Mouse (Mus musculus) Patski (cell line): ENCODE measurements around the gene Rpl10-ps3. TPM values are rescaled to one million over a fixed set of nuclear protein-coding genes. Genes with fewer than 3 reads are reported as not detected.

Experiments
- ATAC-seq: fragments of 100-300 bp; one replicate; pipeline ENCODE4 v1.8.0; 2021
- CTCF ChIA-PET: fragments of 350-600 bp; sonication (Branson Sonifier 250); formaldehyde crosslinking; loops from one replicate; lab custom pipeline; 2022; ENCODE audit warnings: inconsistent platforms; lab: Charles Lee
- POLR2A ChIA-PET: fragments of 350-600 bp; sonication (Branson Sonifier 250); formaldehyde crosslinking; loops from one replicate; lab custom pipeline; 2022; ENCODE audit warnings: antibody characterized with exemption, inconsistent platforms; lab: Charles Lee
- DNase-seq: peaks from one replicate; pipeline ENCODE4 v3.0.0-alpha.2; 2011; ENCODE audit warnings: low read depth, low spot score
- H3K27me3 ChIP-seq: fragments of 371-371 bp; one replicate; pipeline ENCODE4 v1.5.1; 2021
- CTCF ChIP-seq: fragments of 100-300 bp; IDR thresholded peaks from one replicate; pipeline ENCODE4 v1.5.1; 2021
- in situ Hi-C: fragments of 300-500 bp; cut with MboI; formaldehyde crosslinking; loops from 3 replicates; pipeline ENCODE4 v1.11.1; 2018; ENCODE audit warnings: low pct_unique_long_range_greater_than_20kb, mixed read lengths
- polyA plus RNA-seq: library from polyadenylated mRNA; unstranded; gene quantifications from one replicate; pipeline ENCODE4 v1.2.3, GENCODE M21; 2021

Rpl10-ps3 gene
- 157 TPM for polyA plus RNA-seq

DNA sequence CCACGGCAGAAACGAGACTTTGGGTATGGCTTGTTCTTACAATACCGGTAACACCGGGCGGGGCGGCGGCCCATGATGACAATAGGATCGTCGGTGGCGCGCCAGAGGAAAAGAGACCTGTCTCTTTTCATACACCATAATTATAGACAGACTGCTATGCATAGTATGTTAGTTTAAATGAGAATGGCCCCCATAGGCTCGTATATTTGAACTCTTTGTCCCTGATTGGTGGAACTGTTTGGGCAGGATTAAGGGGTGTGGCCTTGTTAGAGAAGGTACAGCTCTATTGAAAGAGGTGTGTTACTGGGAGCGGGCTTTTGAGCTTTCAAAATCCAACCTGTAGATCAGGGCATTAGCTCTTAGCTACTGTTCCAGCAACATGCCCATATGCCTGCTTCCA lies at the start of gene Rpl10-ps3:
Gene Rpl10-ps3, minus strand, starts transcription at position 101 of the 400 bp plus-strand sequence.
- TF ChIP-seq CTCF: no peak
- CTCF ChIA-PET: interaction anchor here (1.1 kb wide), 1 partner anchor 12 kb away, joined by 3 read pairs; no protein-coding TSS in a partner anchor
- peaks cover 31% of the 10 kb centered on the region for H3K27me3 ChIP-seq
- POLR2A ChIA-PET: no interaction called here
- DNase-seq (no peak), ATAC-seq (no peak)
- in situ Hi-C loops: no loop called here

DNA sequence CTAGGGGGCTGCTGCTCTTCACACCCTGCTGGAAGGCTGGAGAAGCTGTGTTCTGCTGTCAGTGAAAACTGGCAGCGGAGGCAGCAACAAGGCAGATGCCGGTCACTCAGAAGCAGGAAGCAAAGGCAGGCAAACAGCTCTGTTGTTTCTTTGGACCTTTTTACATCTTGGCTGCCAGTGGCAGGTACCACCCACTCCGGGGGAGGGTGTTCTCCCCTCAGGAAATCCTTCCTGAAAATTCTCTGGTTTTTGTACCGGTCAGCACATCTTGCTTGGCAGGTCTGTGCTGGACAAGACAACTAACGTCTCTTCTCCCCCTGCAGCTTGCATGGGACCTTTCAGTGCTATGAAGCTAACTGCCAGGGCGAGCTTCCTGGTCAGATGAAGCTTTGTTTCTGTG lies 30.8 kb upstream of the Rpl10-ps3 start:
- no peak for TF ChIP-seq CTCF
- POLR2A ChIA-PET: no interaction called here
- ATAC-seq (no peak), DNase-seq (no peak)
- peaks cover 21% of the 10 kb centered on the region for H3K27me3 ChIP-seq
- in situ Hi-C loops: no loop called here
- CTCF ChIA-PET: no interaction called here

DNA sequence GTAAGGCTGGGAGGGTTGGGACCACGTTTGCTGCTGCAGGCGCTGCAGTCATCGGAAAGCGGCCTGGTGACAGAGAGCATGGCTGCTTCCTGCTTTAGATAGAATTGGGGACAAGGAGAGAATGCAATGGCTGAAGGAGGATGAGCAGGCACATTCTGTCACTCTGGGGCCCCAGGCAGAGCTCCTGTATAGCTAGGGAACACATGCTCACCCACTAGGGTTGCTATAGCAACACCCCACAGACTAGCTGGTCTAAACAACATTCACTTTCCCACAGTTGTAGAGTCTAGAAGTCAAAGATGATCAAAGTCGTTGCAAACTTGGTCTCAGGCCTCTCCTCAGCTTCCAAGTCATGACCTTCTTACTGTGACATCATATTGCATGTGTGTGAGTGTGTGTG lies 29.9 kb upstream of the Rpl10-ps3 start:
- in situ Hi-C loops: no loop called here
- TF ChIP-seq CTCF: no peak
- ChIA-PET CTCF (no interaction called here), POLR2A (no interaction called here)
- ATAC-seq (no peak), DNase-seq (no peak)
- H3K27me3 ChIP-seq: peaks cover 21% of the 10 kb centered on the region

DNA sequence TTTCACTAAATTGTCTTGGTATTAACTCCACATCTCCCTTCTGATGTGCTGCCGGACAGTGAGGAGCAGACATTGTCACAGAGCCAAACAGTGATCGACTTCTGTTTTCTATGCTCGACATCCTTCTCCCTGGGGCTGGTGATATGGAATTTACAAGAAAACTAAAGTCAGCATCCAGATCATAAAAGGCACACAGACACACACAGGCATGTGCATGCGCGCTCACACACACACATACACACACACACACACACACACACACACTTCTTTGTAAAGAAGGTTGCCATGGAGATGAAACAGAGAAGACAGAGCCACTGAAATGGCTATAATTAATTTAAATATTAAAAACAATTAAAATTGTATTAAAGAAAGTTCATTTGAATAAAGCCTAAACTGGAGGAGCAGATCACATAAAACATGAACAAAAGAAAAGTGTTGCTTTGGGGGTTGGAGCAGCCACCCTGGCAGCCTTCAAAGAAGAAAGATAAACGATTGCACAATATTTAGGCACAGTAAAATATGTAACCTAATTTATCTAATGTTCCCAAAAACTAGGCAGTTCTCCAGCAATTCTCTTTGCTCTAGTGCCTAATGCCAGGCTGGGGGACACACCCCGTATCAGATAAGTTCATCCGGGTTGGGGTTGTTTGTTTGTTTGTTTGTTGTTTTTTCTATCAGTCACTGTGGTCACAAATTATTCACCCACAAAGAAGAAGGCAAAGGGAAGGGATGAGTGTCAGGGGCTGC lies 24.0 kb upstream of the Rpl10-ps3 start:
- H3K27me3 ChIP-seq: peaks cover 6% of the 10 kb centered on the region
- in situ Hi-C loops: no loop called here
- ChIA-PET CTCF (interaction anchor here (1.0 kb wide), 1 partner anchor 9 kb away, joined by 3 read pairs; no protein-coding TSS in a partner anchor), POLR2A (no interaction called here)
- DNase-seq: no peak
- TF ChIP-seq CTCF: no peak
- no peak for ATAC-seq

DNA sequence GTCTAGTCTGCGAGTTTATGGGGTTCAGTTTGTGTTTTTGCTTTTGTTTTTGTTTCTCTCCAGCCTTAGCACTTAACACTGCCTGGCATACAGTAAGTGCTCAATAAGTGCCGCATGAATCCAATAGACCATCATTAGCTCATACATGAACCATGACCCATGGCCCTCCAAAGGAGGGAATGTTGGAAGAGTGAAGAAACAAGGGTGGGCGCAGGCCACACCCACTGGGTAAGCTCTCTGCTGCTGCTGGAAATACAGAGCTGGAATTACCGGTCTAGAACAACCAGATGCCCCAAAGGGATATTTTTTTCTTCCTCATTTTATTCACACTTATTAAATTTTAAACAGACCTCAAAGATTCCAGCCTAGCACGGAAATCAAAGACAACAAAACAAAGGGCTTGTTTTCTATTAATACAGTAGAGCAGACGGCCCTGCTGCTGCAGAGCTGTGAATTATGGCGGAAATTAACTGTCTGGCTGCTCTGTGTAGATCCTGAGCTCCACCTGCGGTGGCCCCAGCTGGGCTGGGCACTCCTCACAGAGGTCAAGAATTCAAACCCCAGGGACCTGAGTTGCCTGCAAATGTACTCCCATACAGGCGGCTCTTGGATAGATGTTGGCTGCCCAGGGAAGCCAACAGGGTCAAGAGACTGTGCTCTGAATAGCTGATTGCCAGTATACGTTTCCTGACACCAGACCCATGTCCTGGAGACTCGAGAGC lies 20.5 kb upstream of the Rpl10-ps3 start:
- H3K27me3 ChIP-seq: no peaks in the 10 kb centered on the region
- no peak for TF ChIP-seq CTCF
- CTCF ChIA-PET: interaction anchor here (0.9 to 1.0 kb wide), 2 partner anchors 30 to 32 kb away, joined by 3 to 4 read pairs; no protein-coding TSS in a partner anchor
- ATAC-seq (no peak), DNase-seq (no peak)
- in situ Hi-C loops: no loop called here
- POLR2A ChIA-PET: no interaction called here

DNA sequence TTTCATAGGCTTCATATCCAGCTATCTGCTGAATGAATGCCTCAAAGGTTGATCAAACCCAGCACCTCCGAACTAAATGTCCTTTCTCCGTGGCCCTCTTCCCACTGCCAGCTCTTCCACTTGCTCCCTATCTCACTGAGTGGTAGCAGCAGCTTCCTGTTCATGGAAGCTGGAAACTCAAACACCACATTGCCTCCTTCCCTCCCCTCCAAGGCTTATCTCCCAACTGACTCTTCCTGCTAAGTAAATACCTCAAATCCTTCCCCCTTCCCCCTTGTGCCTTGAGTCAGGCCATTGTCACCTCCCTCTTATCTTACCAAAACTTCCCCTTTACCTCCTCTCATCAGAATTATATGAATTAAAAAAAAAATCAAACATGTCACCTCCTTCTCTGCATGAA lies 19.2 kb upstream of the Rpl10-ps3 start:
- ChIA-PET CTCF (interaction anchor here (1.0 kb wide), 1 partner anchor 28 kb away, joined by 3 read pairs; no protein-coding TSS in a partner anchor), POLR2A (no interaction called here)
- ATAC-seq (no peak), DNase-seq (no peak)
- no peaks in the 10 kb centered on the region for H3K27me3 ChIP-seq
- in situ Hi-C loops: no loop called here
- TF ChIP-seq CTCF: no peak

DNA sequence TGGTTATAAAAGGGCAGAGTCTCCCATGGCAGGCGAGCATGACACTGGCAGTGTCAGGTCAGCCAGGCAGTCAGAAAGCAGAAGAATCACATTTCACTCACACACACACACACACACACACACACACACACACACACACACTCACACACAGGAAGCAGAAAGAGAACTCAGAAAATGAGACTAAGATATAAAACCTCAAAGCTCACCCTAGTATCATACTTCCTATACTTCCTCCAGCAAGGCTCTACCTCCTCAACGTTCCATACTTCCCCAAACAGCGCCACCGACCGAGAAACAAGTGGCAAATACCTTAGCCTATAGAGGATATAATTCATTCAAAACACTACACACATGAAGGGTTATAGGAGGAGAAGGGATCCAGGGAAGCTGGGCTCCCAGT lies 18.5 kb upstream of the Rpl10-ps3 start:
- TF ChIP-seq CTCF: no peak
- H3K27me3 ChIP-seq: no peaks in the 10 kb centered on the region
- POLR2A ChIA-PET: interaction anchor here (0.7 kb wide), 1 partner anchor 134 kb away, joined by 4 read pairs; no protein-coding TSS in a partner anchor
- in situ Hi-C loops: no loop called here
- DNase-seq (no peak), ATAC-seq (no peak)
- CTCF ChIA-PET: no interaction called here

DNA sequence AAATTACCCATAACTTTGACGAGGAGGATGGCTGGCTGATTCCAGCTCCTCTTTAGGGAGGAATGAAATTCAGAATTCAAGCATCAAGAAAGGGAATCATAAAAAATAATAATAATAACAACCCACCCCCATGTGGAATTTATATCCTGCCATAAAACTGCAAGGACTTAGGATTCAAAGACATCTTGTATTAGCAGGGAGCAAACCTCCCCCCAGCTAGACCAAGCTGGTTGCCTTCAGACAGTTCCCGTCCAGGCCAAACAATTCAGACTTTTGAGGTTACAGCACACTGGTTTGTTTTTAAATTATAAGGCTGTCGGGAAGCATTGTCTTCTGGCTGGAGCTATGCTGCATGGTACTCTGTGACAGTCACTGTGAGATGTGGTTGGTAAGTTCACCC lies 17.8 kb upstream of the Rpl10-ps3 start:
- H3K27me3 ChIP-seq: peaks cover under 1% of the 10 kb centered on the region
- DNase-seq (no peak), ATAC-seq (no peak)
- TF ChIP-seq CTCF: no peak
- ChIA-PET CTCF (no interaction called here), POLR2A (interaction anchor here (0.7 kb wide), 1 partner anchor 135 kb away, joined by 4 read pairs; no protein-coding TSS in a partner anchor)
- in situ Hi-C loops: no loop called here

DNA sequence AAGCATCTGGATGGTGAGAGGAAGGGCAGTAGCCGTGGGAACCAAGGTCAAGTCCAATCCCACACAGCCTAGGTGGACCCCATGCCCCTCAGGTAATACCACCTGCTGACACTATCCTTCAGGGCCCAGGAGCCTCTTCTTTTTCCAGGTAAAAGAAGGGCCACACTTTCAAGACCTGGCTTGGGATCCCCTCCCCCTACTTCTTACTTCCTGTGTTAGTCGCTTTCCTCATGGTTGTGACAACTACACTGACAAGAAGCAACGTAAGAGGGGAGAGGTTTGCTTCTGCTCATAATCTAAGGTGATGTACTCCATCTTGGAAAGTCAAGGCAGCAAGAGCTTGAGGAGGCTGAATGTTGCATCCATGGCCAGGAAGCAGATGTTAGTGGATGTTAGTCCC lies 15.6 kb upstream of the Rpl10-ps3 start:
- POLR2A ChIA-PET: no interaction called here
- CTCF ChIA-PET: interaction anchor here (1.2 kb wide), 1 partner anchor 11 kb away, joined by 3 read pairs; no protein-coding TSS in a partner anchor
- no peak for TF ChIP-seq CTCF
- in situ Hi-C loops: no loop called here
- peaks cover 17% of the 10 kb centered on the region for H3K27me3 ChIP-seq
- ATAC-seq: no peak
- DNase-seq: no peak

DNA sequence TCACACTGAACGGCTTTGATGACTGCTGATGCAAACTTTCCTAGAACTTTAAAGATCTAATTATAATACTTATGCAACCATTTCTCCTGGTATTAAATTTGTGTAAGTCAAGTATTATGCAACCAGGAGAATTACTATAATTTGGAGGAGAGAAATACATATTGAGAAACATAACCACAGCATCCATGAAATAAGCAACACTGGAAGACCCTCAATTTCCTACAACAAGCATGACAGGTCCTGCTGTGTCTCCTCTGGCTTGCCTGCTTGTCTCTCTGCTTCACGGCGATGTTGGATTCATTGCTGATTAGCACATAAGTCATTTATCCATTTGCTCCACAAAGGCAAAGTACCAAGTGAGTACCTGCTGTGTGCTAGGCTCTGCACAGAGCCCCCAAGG lies 12.6 kb upstream of the Rpl10-ps3 start:
- no peak for TF ChIP-seq CTCF
- ATAC-seq: no peak
- in situ Hi-C loops: no loop called here
- CTCF ChIA-PET: no interaction called here
- no peak for DNase-seq
- POLR2A ChIA-PET: no interaction called here
- H3K27me3 ChIP-seq: peaks cover 29% of the 10 kb centered on the region

DNA sequence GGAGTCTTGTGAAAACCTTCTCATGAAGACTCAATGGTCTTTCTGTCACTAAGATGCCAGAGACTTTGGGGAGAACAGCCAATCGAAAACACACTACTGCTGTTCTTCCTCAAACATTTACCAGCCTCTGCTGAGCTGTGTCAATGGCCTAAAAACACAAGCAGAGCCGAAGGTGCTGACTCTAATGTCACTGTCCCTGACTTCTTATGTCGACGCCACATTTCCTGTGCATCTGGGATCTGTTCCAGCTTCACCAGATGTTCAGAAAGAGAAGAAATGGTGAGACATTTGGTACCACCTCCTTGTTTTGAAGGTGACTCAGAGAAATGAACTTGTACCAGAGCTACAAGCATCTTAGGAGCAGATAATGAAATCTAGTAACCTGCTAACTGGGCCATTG lies 7.0 kb upstream of the Rpl10-ps3 start:
- peaks cover 58% of the 10 kb centered on the region for H3K27me3 ChIP-seq
- TF ChIP-seq CTCF: no peak
- ChIA-PET CTCF (no interaction called here), POLR2A (no interaction called here)
- DNase-seq (no peak), ATAC-seq (no peak)
- in situ Hi-C loops: no loop called here
